Mouse (Mus musculus) kidney, embryonic 14.5 days (tissue): ENCODE results near the gene Haus7. TPM values are rescaled to one million over a fixed set of nuclear protein-coding genes. Genes with fewer than 3 reads are reported as not detected.
"Not testable (repeated sequence)": the region's sequence is repeated elsewhere in the genome, so short reads cannot be mapped to it uniquely, and the experiment has no call there.

Experiments
- ATAC-seq: fragments of 200-750 bp; cut with Nextera tagmentation; 2 replicates; pipeline ENCODE4 v1.8.0; 2017; ENCODE audit warnings: moderate number of reproducible peaks, mild to moderate bottlenecking, moderate TSS enrichment, moderate library complexity; ENCODE audit not compliant: low FRiP score, low TSS enrichment
- H3K27ac ChIP-seq: fragments of 300-500 bp; sonication (generic); 2 replicates; pipeline ENCODE4 v1.5.1; 2014; ENCODE audit warnings: low read depth, mild to moderate bottlenecking, low read length, moderate library complexity, mixed read lengths
- H3K27me3 ChIP-seq: fragments of 300-500 bp; sonication (generic); 2 replicates; pipeline ENCODE4 v1.6.1; 2014; ENCODE audit warnings: mild to moderate bottlenecking, low read length; ENCODE audit not compliant: control insufficient read depth, insufficient read depth
- H3K36me3 ChIP-seq: fragments of 300-500 bp; sonication (generic); 2 replicates; pipeline ENCODE4 v1.6.1; 2014; ENCODE audit warnings: low read length, mixed read lengths; ENCODE audit not compliant: control insufficient read depth, insufficient read depth
- H3K4me1 ChIP-seq: fragments of 300-500 bp; sonication (generic); 2 replicates; pipeline ENCODE4 v1.6.1; 2014; ENCODE audit warnings: low read length, mixed read lengths; ENCODE audit not compliant: control insufficient read depth, insufficient read depth
- H3K4me2 ChIP-seq: fragments of 300-500 bp; sonication (generic); replicated peaks from 2 replicates; pipeline ENCODE4 v1.6.1; 2014; ENCODE audit warnings: low read depth, mild to moderate bottlenecking, low read length
- H3K4me3 ChIP-seq: fragments of 300-500 bp; sonication (generic); 2 replicates; pipeline ENCODE4 v1.5.1; 2014; ENCODE audit warnings: mild to moderate bottlenecking, low read length
- H3K9ac ChIP-seq: fragments of 300-500 bp; sonication (generic); 2 replicates; pipeline ENCODE4 v1.6.1; 2014; ENCODE audit warnings: low read depth, mild to moderate bottlenecking, low read length, moderate library complexity
- H3K9me3 ChIP-seq: fragments of 300-500 bp; sonication (generic); 2 replicates; pipeline ENCODE4 v1.6.1; 2016; ENCODE audit warnings: low read length; ENCODE audit not compliant: control insufficient read depth
- WGBS: fragments of 180-500 bp; shearing (Covaris S2); extraction: QIAGEN DNeasy Blood & Tissue Kit; methylation state at CpG from one replicate; pipeline ENCODE4 v1.1.7; 2014; 5-methylcytosine and 5-hydroxymethylcytosine counted together
- polyA plus RNA-seq: library from polyadenylated mRNA; unstranded; fragments of >200 nt; fragmentation: Nextera tagmentation; extraction: Ambion mirVana; gene quantifications from 2 replicates; pipeline ENCODE4 v1.2.1, GENCODE M21; 2014

Gene Haus7
- polyA plus RNA-seq: 61.2 and 62.3 TPM in 2 replicates

GRCm38 (mm10) chrX:73458877-73459392 lies at the start of gene Haus7:
Gene Haus7, minus strand, starts transcription at chrX:73459044.
- Histone ChIP-seq H3K9ac (peak within 1 kb of the TSS; percentile 47; the same call in 1 of the 2 replicates), H3K27ac (no peak within 1 kb of the TSS), H3K36me3 (no peaks in the 10 kb centered on the region; the same call in 1 of the 2 replicates), H3K27me3 (no peaks in the 10 kb centered on the region), H3K9me3 (no peaks in the 10 kb centered on the region), H3K4me2 (peak within 1 kb of the TSS; percentile 46), H3K4me1 (no peaks in the 10 kb centered on the region), H3K4me3 (peak within 1 kb of the TSS; percentile 52)
- peak; percentile 100 for ATAC-seq
- 23% methylated on average over 26 of the region's 26 CpGs for WGBS

GRCm38 (mm10) chrX:73506577-73506976 lies 47.7 kb upstream of the Haus7 start:
- no peak for ATAC-seq
- WGBS: 79% methylated on average over 4 of the region's 4 CpGs
- no peak overlapping the region for H3K9ac ChIP-seq
- H3K9me3 ChIP-seq: no peaks in the 10 kb centered on the region
- H3K27me3 ChIP-seq: peaks cover 25% of the 10 kb centered on the region
- H3K4me2 ChIP-seq: no peak overlapping the region
- H3K4me1 ChIP-seq: no peaks in the 10 kb centered on the region
- H3K27ac ChIP-seq: no peak overlapping the region
- H3K4me3 ChIP-seq: no peak overlapping the region
- H3K36me3 ChIP-seq: no peaks in the 10 kb centered on the region

GRCm38 (mm10) chrX:73505130-73505735 lies 46.4 kb upstream of the Haus7 start:
- Histone ChIP-seq H3K36me3 (no peaks in the 10 kb centered on the region), H3K4me1 (no peaks in the 10 kb centered on the region), H3K4me2 (no peak overlapping the region), H3K4me3 (no peak overlapping the region), H3K9ac (no peak overlapping the region), H3K27ac (no peak overlapping the region), H3K9me3 (no peaks in the 10 kb centered on the region), H3K27me3 (peaks cover 25% of the 10 kb centered on the region)
- no peak for ATAC-seq
- whole genome bisulfite sequencing: 78% methylated on average over 5 of the region's 5 CpGs

- H3K4me1 ChIP-seq: no peaks in the 10 kb centered on the region
- WGBS: 79% methylated on average over 4 of the region's 4 CpGs
- H3K9me3 ChIP-seq: no peaks in the 10 kb centered on the region
- H3K9ac ChIP-seq: no peak overlapping the region
- no peak overlapping the region for H3K4me2 ChIP-seq
- H3K27me3 ChIP-seq: peaks cover 2% of the 10 kb centered on the region; the same call in 1 of the 2 replicates
- no peak overlapping the region for H3K27ac ChIP-seq
- H3K36me3 ChIP-seq: no peaks in the 10 kb centered on the region
- ATAC-seq: no peak
- H3K4me3 ChIP-seq: no peak overlapping the region
Measured at GRCm38 (mm10) chrX:73496746-73497145, 37.9 kb upstream of the Haus7 start.

GRCm38 (mm10) chrX:73493567-73493966 lies 34.7 kb upstream of the Haus7 start:
- H3K9ac ChIP-seq, H3K27me3 ChIP-seq, ATAC-seq, H3K4me2 ChIP-seq, H3K36me3 ChIP-seq, H3K4me1 ChIP-seq, H3K9me3 ChIP-seq, H3K4me3 ChIP-seq, H3K27ac ChIP-seq: not testable (repeated sequence)
- 0% methylated on average over 1 of the region's 2 CpGs for WGBS

GRCm38 (mm10) chrX:73490804-73491203 lies 32.0 kb upstream of the Haus7 start:
- H3K4me1 ChIP-seq: no peaks in the 10 kb centered on the region
- H3K27ac ChIP-seq: no peak overlapping the region
- H3K36me3 ChIP-seq: no peaks in the 10 kb centered on the region
- H3K4me2 ChIP-seq: no peak overlapping the region
- no peak overlapping the region for H3K4me3 ChIP-seq
- H3K9ac ChIP-seq: no peak overlapping the region
- no peaks in the 10 kb centered on the region for H3K9me3 ChIP-seq
- WGBS: 76% methylated on average over 3 of the region's 3 CpGs
- H3K27me3 ChIP-seq: no peaks in the 10 kb centered on the region
- no peak for ATAC-seq

GRCm38 (mm10) chrX:73490186-73490585 lies 31.3 kb upstream of the Haus7 start:
- H3K27me3 ChIP-seq: no peaks in the 10 kb centered on the region
- H3K27ac ChIP-seq: no peak overlapping the region
- H3K9me3 ChIP-seq: no peaks in the 10 kb centered on the region
- ATAC-seq: no peak
- WGBS: 64% methylated on average over 4 of the region's 4 CpGs
- no peak overlapping the region for H3K4me3 ChIP-seq
- H3K4me2 ChIP-seq: no peak overlapping the region
- H3K36me3 ChIP-seq: no peaks in the 10 kb centered on the region
- no peaks in the 10 kb centered on the region for H3K4me1 ChIP-seq
- H3K9ac ChIP-seq: no peak overlapping the region

- Histone ChIP-seq H3K4me2 (no peak overlapping the region), H3K4me3 (no peak overlapping the region), H3K36me3 (no peaks in the 10 kb centered on the region), H3K9ac (no peak overlapping the region), H3K27me3 (no peaks in the 10 kb centered on the region), H3K4me1 (no peaks in the 10 kb centered on the region), H3K9me3 (no peaks in the 10 kb centered on the region), H3K27ac (no peak overlapping the region)
- 74% methylated on average over 5 of the region's 5 CpGs for WGBS
- ATAC-seq: no peak
Measured at GRCm38 (mm10) chrX:73486920-73487319, 28.1 kb upstream of the Haus7 start.

GRCm38 (mm10) chrX:73484870-73485269 lies 26.0 kb upstream of the Haus7 start:
- Histone ChIP-seq H3K4me3 (peak overlapping the region; percentile 12; the same call in 1 of the 2 replicates), H3K9ac (no peak overlapping the region)

More at GRCm38 (mm10) chrX:73484870-73485269, 26.0 kb upstream of the Haus7 start:
- ATAC-seq: no peak
- Histone ChIP-seq H3K4me1 (no peaks in the 10 kb centered on the region), H3K36me3 (no peaks in the 10 kb centered on the region), H3K27me3 (no peaks in the 10 kb centered on the region), H3K27ac (no peak overlapping the region), H3K9me3 (no peaks in the 10 kb centered on the region), H3K4me2 (peak overlapping the region; percentile 39)
- WGBS: 91% methylated on average over 4 of the region's 4 CpGs
